Mouse (Mus musculus) neural tube, embryonic 12.5 days (tissue): ENCODE measurements around the gene Dnmt3a. TPM values are rescaled to one million over a fixed set of nuclear protein-coding genes. Genes with fewer than 3 reads are reported as not detected.

Source experiments
- ATAC-seq: fragments of 200-750 bp; cut with Nextera tagmentation; 2 replicates; pipeline ENCODE4 v1.8.0; 2017; ENCODE audit warnings: low read depth, mild to moderate bottlenecking, moderate TSS enrichment, moderate library complexity; ENCODE audit not compliant: low FRiP score
- H3K27ac ChIP-seq: fragments of 300-500 bp; sonication (generic); 2 replicates; pipeline ENCODE4 v1.5.1; 2016
- H3K27me3 ChIP-seq: fragments of 300-500 bp; sonication (generic); replicated peaks from 2 replicates; pipeline ENCODE4 v1.6.1; 2016; ENCODE audit warnings: mild to moderate bottlenecking
- H3K36me3 ChIP-seq: fragments of 300-500 bp; sonication (generic); 2 replicates; pipeline ENCODE4 v1.6.1; 2016; ENCODE audit warnings: mild to moderate bottlenecking
- H3K4me1 ChIP-seq: fragments of 300-500 bp; sonication (generic); 2 replicates; pipeline ENCODE4 v1.6.1; 2016
- H3K4me2 ChIP-seq: fragments of 300-500 bp; sonication (generic); replicated peaks from 2 replicates; pipeline ENCODE4 v1.6.1; 2016; ENCODE audit warnings: mild to moderate bottlenecking
- H3K4me3 ChIP-seq: fragments of 300-500 bp; sonication (generic); 2 replicates; pipeline ENCODE4 v1.5.1; 2016
- H3K9ac ChIP-seq: fragments of 300-500 bp; sonication (generic); 2 replicates; pipeline ENCODE4 v1.6.1; 2016; ENCODE audit warnings: mild to moderate bottlenecking
- H3K9me3 ChIP-seq: fragments of 300-500 bp; sonication (generic); 2 replicates; pipeline ENCODE4 v1.6.1; 2016; ENCODE audit warnings: mild to moderate bottlenecking
- WGBS: fragments of 180-500 bp; shearing (Covaris S2); methylation state at CpG from one replicate; pipeline ENCODE4 v1.1.7; 2016; 5-methylcytosine and 5-hydroxymethylcytosine counted together
- polyA plus RNA-seq: library from polyadenylated mRNA; unstranded; fragments of >200 nt; fragmentation: Nextera tagmentation; extraction: Ambion mirVana; gene quantifications from 2 replicates; pipeline ENCODE4 v1.2.1, GENCODE M21; 2016

Dnmt3a gene
- polyA plus RNA-seq, 1 experiment from 2014 or later: 146 TPM

DNA sequence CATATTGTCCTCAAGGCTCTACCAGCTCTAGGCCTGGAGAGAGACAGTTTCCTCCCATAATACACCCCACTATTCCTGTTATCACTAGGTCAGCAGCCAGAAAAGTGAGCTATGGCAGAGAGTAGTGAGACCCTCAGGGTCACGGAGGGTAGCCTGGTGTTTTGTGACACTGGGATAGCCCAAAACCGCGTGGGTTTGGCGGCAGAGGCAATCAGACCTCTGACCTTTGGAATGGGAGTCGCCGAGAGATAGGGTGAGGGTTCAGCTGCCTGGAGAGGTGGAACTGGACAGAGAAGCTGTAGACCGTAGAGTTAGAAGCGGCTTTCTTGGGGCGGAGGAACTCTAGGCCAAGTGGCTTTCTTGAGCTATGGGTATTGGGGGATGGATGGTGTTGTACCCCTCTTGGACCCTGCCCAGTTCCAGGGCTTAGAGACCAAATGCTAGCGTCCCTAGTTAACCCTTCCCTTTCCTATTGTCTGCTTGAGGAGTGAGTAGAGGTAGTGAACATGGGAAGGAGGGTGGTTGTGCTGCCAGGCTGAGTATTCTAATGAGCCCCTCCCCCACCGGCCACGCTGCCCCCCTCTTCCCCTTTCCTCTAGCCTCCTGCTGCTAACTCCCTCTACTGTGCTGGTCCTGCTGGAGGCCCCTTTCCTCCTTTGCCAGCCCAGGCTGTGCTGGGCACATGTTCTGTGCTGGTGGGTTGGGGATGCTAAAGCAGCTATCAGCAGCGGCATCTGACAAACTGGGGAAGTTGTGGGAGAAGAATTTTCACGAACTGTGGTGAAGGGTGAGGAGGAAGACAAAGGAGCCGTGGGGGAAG is 86.6 kb downstream of the Dnmt3a start:
- Histone ChIP-seq H3K9ac (peak overlapping the region; percentile 75), H3K4me2 (peak overlapping the region; percentile 73), H3K27ac (peak overlapping the region; percentile 71), H3K27me3 (no peaks in the 10 kb centered on the region), H3K4me1 (peaks cover 46% of the 10 kb centered on the region), H3K36me3 (peaks cover 27% of the 10 kb centered on the region), H3K4me3 (peak overlapping the region; percentile 56), H3K9me3 (no peaks in the 10 kb centered on the region)
- ATAC-seq: peak; percentile 55
- WGBS: 3% methylated on average over 15 of the region's 15 CpGs

DNA sequence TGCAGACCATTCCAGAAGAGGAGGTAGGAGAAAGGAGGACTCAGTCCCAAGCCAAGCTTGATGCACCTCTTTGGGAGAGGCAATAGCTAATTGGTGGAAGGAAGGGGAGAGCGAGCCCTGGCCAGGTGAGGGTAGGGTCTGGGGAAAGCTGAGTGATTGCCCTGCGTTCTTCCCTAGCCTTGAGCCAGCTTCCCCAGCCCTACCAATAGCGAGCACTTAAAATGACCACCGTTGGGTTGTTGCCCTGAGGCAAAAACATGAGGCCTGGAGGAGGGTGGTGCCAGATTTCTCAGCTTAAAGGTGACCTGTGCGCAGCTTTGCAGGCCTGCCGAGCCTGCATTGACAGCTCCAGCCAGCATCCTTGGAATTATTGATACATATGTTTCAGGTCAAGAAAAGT is 87.5 kb downstream of the Dnmt3a start:
- H3K4me1 ChIP-seq: peaks cover 37% of the 10 kb centered on the region
- H3K27me3 ChIP-seq: no peaks in the 10 kb centered on the region
- H3K27ac ChIP-seq: peak overlapping the region; percentile 71; the same call in 1 of the 2 replicates
- H3K9ac ChIP-seq: peak overlapping the region; percentile 75
- no peak for ATAC-seq
- H3K9me3 ChIP-seq: no peaks in the 10 kb centered on the region
- peaks cover 35% of the 10 kb centered on the region for H3K36me3 ChIP-seq
- WGBS: 62% methylated on average over 6 of the region's 6 CpGs
- H3K4me3 ChIP-seq: peak overlapping the region; percentile 56
- H3K4me2 ChIP-seq: peak overlapping the region; percentile 73

GRCm38 (mm10) chr12:3894525-3894924 is 88.7 kb downstream of the Dnmt3a start:
- H3K4me3 ChIP-seq: no peak overlapping the region
- no peaks in the 10 kb centered on the region for H3K9me3 ChIP-seq
- H3K9ac ChIP-seq: no peak overlapping the region
- peaks cover 33% of the 10 kb centered on the region for H3K4me1 ChIP-seq
- peak overlapping the region; percentile 73 for H3K4me2 ChIP-seq
- ATAC-seq: no peak
- no peak overlapping the region for H3K27ac ChIP-seq
- 79% methylated on average over 7 of the region's 7 CpGs for WGBS
- H3K36me3 ChIP-seq: peaks cover 46% of the 10 kb centered on the region
- H3K27me3 ChIP-seq: no peaks in the 10 kb centered on the region

DNA sequence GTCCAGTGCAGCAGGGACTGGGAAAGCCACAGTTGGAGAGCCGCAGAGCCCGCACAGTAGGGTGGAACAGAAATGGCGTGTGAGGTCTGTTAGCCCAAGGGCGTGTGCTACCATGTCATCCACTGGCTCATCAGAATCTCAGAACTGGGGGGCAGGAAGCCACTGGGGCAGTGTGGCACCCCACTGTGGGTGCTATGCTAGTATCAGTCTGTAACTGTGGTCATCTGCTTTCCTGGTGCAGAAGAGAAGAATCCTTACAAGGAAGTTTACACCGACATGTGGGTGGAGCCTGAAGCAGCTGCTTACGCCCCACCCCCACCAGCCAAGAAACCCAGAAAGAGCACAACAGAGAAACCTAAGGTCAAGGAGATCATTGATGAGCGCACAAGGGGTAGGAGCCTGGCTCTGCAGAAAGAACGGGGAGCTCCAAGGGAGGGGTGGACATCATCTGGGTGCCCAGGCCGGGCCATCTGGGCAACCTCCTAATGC is 91.3 kb downstream of the Dnmt3a start:
- ATAC-seq: no peak
- 93% methylated on average over 9 of the region's 9 CpGs for WGBS
- Histone ChIP-seq H3K36me3 (peaks cover 68% of the 10 kb centered on the region), H3K27ac (no peak overlapping the region), H3K27me3 (no peaks in the 10 kb centered on the region), H3K9ac (no peak overlapping the region), H3K9me3 (no peaks in the 10 kb centered on the region), H3K4me2 (no peak overlapping the region), H3K4me1 (peaks cover 24% of the 10 kb centered on the region), H3K4me3 (no peak overlapping the region)

DNA sequence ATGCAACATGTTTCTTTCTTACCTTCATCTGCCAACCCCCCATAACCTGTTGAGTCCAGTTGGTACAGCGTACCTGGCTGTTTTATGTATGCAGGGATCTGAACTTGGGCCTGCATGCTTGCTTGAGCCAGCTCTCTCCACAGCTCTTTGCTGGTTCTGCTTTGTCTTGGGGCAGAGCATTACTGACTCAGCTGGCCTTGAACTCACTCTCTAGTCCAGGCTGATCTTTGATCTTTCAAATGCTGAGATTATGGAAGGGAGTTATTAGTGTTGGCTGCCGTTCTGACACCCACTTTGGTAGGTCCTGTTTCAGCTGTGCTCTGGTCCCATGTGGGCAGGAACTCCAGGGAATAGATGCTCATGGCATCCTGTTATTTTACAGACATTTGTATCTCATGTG is 93.0 kb downstream of the Dnmt3a start:
- H3K9ac ChIP-seq: no peak overlapping the region
- no peak overlapping the region for H3K4me3 ChIP-seq
- no peak for ATAC-seq
- H3K36me3 ChIP-seq: peaks cover 84% of the 10 kb centered on the region
- H3K27ac ChIP-seq: no peak overlapping the region
- peaks cover 8% of the 10 kb centered on the region; the same call in 1 of the 2 replicates for H3K4me1 ChIP-seq
- no peaks in the 10 kb centered on the region for H3K9me3 ChIP-seq
- 98% methylated on average over 2 of the region's 2 CpGs for WGBS
- no peaks in the 10 kb centered on the region for H3K27me3 ChIP-seq
- H3K4me2 ChIP-seq: no peak overlapping the region

DNA sequence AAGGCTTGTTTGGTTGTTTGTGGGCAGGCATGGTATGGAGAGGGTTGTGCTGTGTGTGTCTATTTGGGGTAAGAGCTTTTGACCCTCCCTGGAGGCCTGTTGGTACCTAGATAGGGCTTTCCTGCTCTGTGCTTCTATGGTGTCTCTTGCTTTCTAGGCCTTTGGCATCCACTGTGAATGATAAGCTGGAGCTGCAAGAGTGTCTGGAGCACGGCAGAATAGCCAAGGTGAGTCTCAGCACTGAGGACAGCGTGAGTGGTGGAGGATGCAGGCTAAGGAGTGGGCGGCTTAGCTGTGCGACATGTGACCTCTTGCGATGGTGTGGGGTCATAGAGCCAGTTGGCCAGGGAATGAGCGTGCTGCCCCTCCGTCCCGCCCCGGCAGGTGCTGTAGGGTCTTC is 99.6 kb downstream of the Dnmt3a start:
- Histone ChIP-seq H3K4me3 (no peak overlapping the region), H3K27ac (no peak overlapping the region), H3K4me1 (no peaks in the 10 kb centered on the region), H3K4me2 (no peak overlapping the region), H3K9ac (no peak overlapping the region), H3K9me3 (no peaks in the 10 kb centered on the region), H3K36me3 (peaks cover 85% of the 10 kb centered on the region), H3K27me3 (no peaks in the 10 kb centered on the region)
- no peak for ATAC-seq
- 93% methylated on average over 9 of the region's 9 CpGs for WGBS

DNA sequence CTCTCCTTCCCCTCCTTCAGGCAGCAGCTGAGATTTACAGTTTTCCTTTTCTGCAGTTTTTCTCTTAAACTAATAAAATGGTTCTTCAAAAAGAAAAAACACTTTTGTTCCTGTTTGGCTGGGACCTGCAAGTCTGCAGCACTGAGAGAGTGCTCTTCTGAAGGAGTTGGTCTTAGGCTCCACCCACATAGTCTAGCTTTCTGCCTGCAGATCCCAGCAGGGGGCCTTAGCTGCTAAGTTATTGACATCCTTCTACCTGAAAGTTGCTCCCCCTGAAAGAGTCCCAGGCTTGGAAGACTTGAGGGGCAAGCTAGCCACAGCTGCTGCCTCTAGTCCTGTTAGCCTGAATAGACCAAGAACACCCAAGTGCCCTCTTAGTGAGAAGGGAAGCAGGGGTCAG is 100.5 kb downstream of the Dnmt3a start:
- Histone ChIP-seq H3K4me3 (no peak overlapping the region), H3K36me3 (peaks cover 86% of the 10 kb centered on the region), H3K4me1 (no peaks in the 10 kb centered on the region), H3K27me3 (no peaks in the 10 kb centered on the region), H3K9me3 (no peaks in the 10 kb centered on the region), H3K4me2 (no peak overlapping the region), H3K9ac (no peak overlapping the region), H3K27ac (no peak overlapping the region)
- no peak for ATAC-seq

DNA sequence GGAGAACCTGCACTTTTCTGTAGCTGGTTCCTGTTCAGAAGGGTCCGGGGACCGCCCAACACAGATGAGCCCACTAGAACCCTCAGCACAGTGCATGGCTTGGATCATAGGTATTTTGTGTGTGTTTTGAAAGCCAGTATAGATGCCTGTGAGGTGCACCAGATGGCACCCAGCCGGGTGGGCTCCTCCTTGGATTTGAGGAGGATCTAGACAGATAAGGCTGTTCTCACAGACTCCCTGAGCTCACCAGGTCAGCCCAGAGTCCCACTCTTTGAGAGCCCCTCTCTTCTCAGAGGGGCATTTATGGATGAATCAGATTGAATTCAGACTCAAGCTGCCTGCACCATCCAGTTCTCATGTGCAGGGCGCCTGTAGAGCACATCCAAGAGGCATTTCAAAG is 101.2 kb downstream of the Dnmt3a start:
- H3K36me3 ChIP-seq: peaks cover 79% of the 10 kb centered on the region
- ATAC-seq: no peak
- no peaks in the 10 kb centered on the region for H3K9me3 ChIP-seq
- H3K27me3 ChIP-seq: no peaks in the 10 kb centered on the region
- H3K27ac ChIP-seq: no peak overlapping the region
- 86% methylated on average over 4 of the region's 4 CpGs for WGBS
- H3K4me3 ChIP-seq: no peak overlapping the region
- H3K4me1 ChIP-seq: no peaks in the 10 kb centered on the region
- no peak overlapping the region for H3K4me2 ChIP-seq
- H3K9ac ChIP-seq: no peak overlapping the region

DNA sequence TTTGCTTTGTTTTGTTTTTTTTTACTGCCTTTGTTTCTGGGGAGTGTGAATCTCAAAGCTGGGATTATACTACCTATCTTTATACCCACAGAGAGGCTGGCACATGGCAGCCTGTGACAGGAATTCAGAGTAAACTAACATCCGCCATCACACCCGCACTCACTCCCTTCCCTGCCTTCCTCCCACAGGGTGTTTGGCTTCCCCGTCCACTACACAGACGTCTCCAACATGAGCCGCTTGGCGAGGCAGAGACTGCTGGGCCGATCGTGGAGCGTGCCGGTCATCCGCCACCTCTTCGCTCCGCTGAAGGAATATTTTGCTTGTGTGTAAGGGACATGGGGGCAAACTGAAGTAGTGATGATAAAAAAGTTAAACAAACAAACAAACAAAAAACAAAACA is 101.6 kb downstream of the Dnmt3a start:
- Histone ChIP-seq H3K9ac (no peak overlapping the region), H3K27ac (no peak overlapping the region), H3K4me2 (no peak overlapping the region), H3K4me1 (no peaks in the 10 kb centered on the region), H3K27me3 (no peaks in the 10 kb centered on the region), H3K9me3 (no peaks in the 10 kb centered on the region), H3K4me3 (no peak overlapping the region), H3K36me3 (peaks cover 78% of the 10 kb centered on the region)
- WGBS: 76% methylated on average over 13 of the region's 13 CpGs
- ATAC-seq: no peak

DNA sequence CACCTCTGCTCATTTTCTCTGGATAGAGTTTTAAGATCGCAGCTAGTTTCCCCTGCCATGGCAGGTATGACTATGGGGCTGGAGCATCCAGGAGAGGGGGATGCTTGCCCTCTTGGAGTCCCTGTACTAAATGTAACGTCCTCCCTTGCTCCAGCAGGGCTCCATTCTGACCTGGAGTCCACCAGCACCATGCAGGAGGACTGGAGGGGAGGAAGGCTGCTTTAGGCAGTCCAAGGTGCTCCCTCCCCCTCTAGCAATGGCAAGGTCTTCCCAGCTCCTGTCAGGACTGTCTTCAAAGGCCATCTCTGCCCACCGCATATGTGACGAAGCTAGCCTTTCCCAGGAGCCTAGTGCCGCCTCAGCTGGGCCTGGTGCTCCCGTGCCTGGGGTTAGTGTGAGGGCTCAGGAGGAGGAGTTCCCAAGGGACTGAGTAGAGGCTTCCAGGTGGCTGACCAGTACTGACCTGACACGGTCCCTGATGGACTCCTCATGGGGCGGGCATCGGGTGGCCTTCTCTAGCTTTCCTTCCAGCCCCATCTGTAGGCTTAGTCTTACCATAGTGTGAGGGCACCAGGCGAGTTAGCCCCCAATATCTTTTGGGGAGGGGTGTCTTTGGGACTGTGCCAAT is 104.8 kb downstream of the Dnmt3a start:
- H3K27me3 ChIP-seq: no peaks in the 10 kb centered on the region
- peaks cover 52% of the 10 kb centered on the region for H3K36me3 ChIP-seq
- no peak overlapping the region for H3K9ac ChIP-seq
- no peak for ATAC-seq
- H3K4me2 ChIP-seq: no peak overlapping the region
- H3K4me1 ChIP-seq: no peaks in the 10 kb centered on the region
- 73% methylated on average over 10 of the region's 10 CpGs for WGBS
- H3K27ac ChIP-seq: no peak overlapping the region
- H3K9me3 ChIP-seq: no peaks in the 10 kb centered on the region
- no peak overlapping the region for H3K4me3 ChIP-seq

- Histone ChIP-seq H3K4me2 (no peak overlapping the region), H3K9ac (no peak overlapping the region), H3K36me3 (peaks cover 39% of the 10 kb centered on the region), H3K27ac (no peak overlapping the region), H3K9me3 (no peaks in the 10 kb centered on the region), H3K4me1 (no peaks in the 10 kb centered on the region), H3K27me3 (no peaks in the 10 kb centered on the region), H3K4me3 (no peak overlapping the region)
- no peak for ATAC-seq
- WGBS: 94% methylated on average over 7 of the region's 7 CpGs
These were observed 106.1 kb downstream of the Dnmt3a start for GRCm38 (mm10) chr12:3911831-3912348.

- 89% methylated on average over 3 of the region's 3 CpGs for WGBS
- ATAC-seq: no peak
These were observed 110.0 kb downstream of the Dnmt3a start for GRCm38 (mm10) chr12:3915852-3916251.

More at GRCm38 (mm10) chr12:3915852-3916251, 110.0 kb downstream of the Dnmt3a start:
- Histone ChIP-seq H3K36me3 (0 out of 2 replicates have a peak, but pooled peaks cover 5% of the 10 kb centered on the region), H3K9ac (no peak overlapping the region), H3K27ac (no peak overlapping the region), H3K27me3 (no peaks in the 10 kb centered on the region), H3K9me3 (no peaks in the 10 kb centered on the region), H3K4me2 (no peak overlapping the region), H3K4me3 (no peak overlapping the region), H3K4me1 (peaks cover 9% of the 10 kb centered on the region)
